Mouse (Mus musculus): ENCODE results near the gene Sh3gl1. TPM values are rescaled to one million over a fixed set of nuclear protein-coding genes. Genes with fewer than 3 reads are reported as not detected.

Gene Sh3gl1
- total RNA-seq, 2 experiments from 2014 or later = 13.6 to 35.7 TPM

DNA sequence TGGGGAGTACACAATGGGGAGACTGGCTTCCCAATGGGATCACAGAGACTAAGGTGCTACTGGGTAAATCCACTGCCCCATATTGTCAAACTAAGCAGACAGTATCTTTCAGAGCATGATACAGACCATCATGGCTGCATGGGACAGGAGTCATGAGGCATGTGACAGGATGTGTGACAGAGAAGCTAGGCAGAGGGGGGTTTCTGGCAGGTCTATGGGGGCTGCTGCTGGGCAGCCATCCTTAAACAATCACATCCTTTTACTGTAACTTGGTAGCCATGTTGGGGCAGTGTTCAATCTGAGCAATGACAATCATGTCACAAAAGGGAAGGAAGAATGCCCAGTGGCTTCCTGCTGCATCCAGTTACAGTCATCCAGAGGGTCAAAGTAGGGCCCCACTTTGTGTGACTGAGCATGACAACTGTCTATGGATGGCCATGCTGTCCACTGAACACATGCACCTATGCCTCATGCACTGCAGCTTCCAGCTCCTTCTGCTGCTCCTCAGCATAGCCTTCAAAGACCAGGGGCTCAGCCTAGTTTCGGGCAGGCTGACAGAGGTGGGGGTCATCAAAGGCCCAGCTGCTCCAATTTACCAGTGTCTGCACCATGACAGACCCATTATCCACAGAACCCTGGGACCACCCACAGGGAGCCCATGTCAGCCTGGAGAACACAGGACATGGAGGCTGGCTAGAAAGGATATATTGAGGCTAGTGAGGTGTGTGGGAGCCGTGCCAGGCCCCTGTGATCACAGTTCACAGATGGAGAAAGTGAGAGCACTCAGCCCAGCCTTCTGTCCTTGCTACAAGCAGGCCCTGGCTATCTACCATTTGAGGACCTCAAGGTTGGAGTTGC, 14.1 kb downstream of the Sh3gl1 start:
- no peak for ATAC-seq (replicated peaks; ENCODE audit: low FRiP score, low TSS enrichment, poor library complexity, severe bottlenecking)

DNA sequence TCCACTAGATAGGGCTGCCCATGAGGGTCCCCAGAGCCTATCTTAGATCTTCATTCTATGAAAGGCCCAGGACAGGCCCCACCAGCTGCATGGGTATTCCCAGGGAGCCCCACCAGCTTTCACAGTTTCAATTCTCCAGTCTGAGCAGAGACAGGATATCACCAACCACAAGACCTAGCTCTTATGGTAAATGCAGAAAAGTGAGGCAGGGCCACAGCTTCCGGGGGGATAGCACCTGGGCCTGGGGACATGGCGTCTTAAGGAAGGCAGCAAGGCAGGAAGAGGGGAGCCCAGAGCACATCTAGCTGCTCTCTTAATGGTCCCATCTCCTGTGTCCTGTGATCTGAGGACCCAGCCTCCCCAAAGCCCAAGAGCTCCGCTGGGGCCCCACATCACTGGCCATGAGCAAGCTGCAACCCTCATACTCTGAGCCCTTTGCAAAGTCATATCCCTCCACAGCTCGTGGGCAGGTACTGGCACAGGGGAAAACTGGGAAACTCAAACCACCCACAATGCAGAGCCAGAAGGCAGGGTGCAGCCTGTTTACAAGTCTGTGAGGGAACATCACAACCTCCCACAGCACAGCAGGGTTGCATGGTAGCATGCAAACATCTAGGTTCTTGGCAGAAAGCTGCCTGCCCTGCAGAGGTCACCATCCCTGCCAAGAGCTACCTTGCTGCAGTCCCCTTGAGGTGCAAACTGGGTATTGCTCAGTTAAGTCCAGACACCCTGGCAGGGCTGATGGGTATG, 15.1 kb downstream of the Sh3gl1 start:
- no peak for ATAC-seq (replicated peaks; ENCODE audit: low FRiP score, low TSS enrichment, poor library complexity, severe bottlenecking)

DNA sequence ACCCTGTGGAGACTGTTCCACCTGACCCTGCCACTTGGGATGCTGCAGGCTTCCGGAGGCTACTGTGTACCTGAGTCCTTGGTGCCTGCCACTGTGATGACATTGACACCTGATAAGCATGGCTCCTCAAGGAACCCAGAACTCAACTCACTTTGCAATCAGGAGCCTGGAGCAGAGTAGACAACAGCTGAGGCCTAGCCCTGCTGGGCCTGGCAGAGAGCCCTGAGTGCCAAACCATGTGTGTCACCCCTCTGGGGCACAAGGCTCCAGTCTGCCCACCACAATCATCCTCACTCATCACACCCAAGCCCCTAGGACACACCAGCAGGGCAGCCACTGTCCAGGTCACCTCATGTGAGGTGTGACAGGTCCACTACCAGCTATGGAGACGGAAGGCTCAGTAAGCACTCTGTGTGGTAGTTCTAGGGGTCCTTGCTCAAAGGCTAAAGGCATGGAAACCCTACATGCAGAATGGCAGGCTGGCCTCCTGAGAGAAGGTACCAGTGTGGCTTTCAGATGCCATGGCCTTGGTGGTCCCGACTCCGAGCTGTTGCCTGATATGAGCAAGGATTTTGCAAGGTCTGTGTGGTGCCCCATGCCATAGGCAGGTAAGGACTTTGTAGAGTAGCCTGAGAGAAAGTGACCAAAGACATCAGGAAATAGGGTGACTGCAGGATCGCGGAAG, 15.9 kb downstream of the Sh3gl1 start:
- ATAC-seq (replicated peaks; ENCODE audit: low FRiP score, low TSS enrichment, poor library complexity, severe bottlenecking) = no peak

GRCm38 (mm10) chr17:56018347-56019131, 17.9 kb downstream of the Sh3gl1 start:
- peak; percentile 42 for ATAC-seq (replicated peaks; ENCODE audit: low FRiP score, low TSS enrichment, poor library complexity, severe bottlenecking)

- ATAC-seq (replicated peaks; ENCODE audit: low FRiP score, low TSS enrichment, poor library complexity, severe bottlenecking) = no peak
Observed at GRCm38 (mm10) chr17:56017848-56018247, 18.6 kb downstream of the Sh3gl1 start.

DNA sequence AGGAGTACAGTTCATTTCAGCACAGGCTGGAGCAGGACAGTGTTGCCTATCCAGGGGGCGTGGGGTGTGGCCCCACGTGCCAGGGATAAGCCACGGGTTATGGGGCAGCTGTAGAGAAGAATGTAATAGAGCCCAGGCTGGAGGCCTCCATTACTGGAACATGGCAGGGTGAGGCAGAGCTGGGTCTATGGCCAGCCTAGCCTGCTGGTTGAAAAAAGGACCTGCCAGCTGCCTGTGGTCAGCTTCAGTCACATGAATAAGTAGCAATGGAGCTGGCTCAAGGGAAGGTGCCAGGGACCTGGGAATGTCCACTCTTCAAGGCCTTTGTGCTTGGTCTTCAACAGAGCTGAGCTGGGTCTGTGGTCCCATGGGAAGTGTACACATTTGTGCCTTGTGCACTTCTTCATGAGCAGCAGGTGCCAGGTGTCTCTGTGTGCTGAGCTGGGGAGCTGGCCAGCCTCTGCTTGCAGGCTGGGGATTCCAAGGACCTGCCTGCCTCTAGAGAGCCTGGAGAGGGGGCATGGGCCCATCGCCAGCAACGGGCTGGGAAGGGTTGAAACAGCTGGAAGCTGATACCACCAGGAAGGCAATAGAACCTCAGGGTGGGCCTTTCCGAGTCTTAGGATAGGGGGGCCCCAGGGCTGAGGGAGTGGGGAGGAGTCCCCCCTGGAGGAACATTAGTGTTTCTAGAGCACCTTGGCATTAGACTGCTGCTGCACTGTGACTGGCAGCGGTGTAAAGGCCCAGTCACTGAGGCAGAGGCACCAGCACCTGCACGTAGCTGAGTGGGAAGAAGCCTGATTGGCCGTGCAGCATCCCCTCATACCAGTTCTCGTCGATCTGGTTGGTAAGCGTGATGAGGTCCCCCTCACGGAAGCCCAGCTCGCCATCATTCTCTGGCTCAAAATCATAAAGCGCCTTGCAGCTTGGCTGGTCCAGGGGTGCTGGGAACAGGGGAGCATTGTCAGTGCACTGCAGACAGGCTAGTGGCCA, 19.3 kb downstream of the Sh3gl1 start:
- ATAC-seq (replicated peaks; ENCODE audit: low FRiP score, low TSS enrichment, poor library complexity, severe bottlenecking) = no peak

DNA sequence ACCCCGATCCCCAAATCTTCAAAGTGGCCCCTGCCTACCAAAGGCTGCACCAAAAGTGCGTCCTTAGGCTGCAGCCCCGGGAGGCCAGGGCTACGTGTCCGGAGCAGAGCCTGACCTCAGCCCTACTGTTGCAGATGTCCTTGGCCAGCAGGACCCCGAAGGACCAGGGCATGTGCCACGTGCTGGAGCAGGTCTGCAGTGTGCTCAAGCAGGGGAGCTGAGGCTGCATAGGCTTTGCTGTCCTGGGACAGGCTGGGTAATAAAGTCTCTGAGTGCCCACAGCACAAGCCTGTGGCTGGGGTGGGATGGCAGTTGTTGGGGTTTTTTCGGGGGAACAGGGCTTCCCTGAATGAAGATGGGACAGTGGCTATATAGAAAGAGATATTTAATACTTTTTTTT, 20.1 kb downstream of the Sh3gl1 start:
- no peak for ATAC-seq (replicated peaks; ENCODE audit: low FRiP score, low TSS enrichment, poor library complexity, severe bottlenecking)

DNA sequence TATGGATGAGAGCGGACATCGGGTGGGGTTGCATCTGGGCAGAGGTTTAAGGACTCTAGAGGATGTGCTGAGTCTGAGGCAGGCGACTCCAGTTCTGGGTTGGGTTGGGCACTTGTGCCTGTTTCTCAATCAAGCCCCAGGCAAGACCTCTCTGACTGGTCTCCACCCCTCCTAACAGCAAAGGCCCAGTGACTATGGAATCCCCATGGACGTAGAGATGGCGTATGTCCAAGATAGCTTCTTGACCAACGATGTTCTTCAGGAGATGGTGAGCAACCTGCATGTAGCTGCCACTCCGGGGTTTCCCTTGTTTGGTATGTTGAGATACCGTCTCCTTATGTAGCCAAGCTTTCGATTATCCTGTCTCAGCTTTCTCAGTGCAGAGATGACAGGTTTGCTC, 21.1 kb downstream of the Sh3gl1 start:
- no peak for ATAC-seq (replicated peaks; ENCODE audit: low FRiP score, low TSS enrichment, poor library complexity, severe bottlenecking)

GRCm38 (mm10) chr17:56011441-56011840, 25.0 kb downstream of the Sh3gl1 start:
- ATAC-seq (replicated peaks; ENCODE audit: low FRiP score, low TSS enrichment, poor library complexity, severe bottlenecking) = no peak

DNA sequence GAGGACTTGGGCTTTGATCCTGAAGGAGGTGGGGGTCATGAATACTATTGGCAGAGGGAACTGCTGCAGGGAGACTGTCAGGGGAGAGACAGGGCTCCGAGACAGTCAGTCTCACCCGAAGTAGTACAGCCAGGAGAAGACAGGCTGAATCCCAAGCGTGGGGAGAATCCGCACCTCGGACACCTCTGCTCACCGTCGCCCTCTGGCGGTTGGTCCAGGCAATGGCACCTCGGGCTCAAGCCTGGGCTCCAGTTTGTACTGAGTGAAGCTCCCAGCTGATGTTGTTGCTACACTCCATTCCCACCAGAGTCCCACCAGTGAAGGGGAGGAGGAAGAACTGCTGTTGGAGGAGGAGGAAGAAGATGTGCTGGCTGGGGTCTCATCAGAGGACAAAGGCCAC, 25.8 kb downstream of the Sh3gl1 start:
- peak; percentile 8; the same call in 1 of the 2 replicates for ATAC-seq (replicated peaks; ENCODE audit: low FRiP score, low TSS enrichment, poor library complexity, severe bottlenecking)

DNA sequence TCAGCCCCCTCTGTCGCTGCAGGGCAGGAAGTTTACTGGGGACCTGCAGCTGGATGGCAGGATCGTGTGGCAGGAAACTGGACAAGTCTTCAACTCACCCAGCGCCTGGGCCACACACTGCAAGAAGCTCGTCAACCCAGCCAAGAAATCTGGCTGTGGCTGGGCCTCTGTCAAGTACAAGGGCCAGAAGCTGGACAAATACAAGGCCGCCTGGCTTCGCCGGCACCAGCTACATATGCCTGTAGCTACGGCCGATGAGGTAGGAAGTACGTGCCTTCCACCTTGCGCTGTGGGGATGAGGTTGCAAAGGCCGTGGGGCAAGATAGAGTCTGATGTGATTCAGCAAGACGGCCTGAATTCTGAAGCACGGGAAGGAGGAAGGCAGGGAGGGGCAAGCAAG, 26.2 kb downstream of the Sh3gl1 start:
- ATAC-seq (replicated peaks; ENCODE audit: low FRiP score, low TSS enrichment, poor library complexity, severe bottlenecking) = no peak; the same call in 1 of the 2 replicates

- ATAC-seq (replicated peaks; ENCODE audit: low FRiP score, low TSS enrichment, poor library complexity, severe bottlenecking) = no peak
Observed at GRCm38 (mm10) chr17:56009962-56010240, 26.5 kb downstream of the Sh3gl1 start.

- ATAC-seq (replicated peaks; ENCODE audit: low FRiP score, low TSS enrichment, poor library complexity, severe bottlenecking) = peak; percentile 90
Observed at GRCm38 (mm10) chr17:56009088-56009961, 27.1 kb downstream of the Sh3gl1 start.

DNA sequence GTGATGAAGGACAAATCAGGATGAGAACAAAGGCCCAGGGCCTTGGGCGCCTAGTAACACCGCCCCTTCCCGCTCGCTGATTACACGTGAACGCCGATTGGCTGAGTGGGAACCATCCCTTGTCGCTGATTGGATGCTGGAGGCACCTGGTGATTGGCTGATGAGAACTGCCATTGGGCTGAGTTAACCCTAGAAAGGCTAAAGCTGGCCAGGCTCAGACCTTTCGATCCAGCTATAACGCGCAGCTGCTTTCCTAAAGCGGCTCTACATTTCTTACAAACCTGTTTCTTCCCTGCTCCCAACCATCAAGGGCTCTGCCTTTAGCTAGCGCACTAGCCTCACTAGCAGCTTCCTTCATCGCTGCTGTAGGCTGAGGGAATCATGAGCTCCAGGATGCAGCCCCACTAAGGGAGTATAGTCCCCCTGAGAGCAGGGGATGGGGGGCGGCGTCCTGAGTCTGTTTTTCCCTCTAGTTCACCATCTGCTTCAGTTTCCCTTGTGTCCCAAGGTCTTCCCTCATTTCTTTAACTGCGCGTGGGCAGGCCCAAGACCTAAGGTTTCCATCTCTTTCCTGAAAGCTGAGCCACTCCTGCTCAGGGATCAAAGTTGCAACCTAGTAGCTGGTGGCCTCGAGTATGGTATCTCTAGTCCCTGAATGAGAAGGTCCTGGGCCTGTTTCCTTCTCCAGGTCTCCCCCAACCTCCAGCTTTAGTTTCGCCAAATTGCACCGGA, 27.9 kb downstream of the Sh3gl1 start:
- peak; percentile 91 for ATAC-seq (replicated peaks; ENCODE audit: low FRiP score, low TSS enrichment, poor library complexity, severe bottlenecking)

GRCm38 (mm10) chr17:56007444-56008355, 28.7 kb downstream of the Sh3gl1 start:
- ATAC-seq (replicated peaks; ENCODE audit: low FRiP score, low TSS enrichment, poor library complexity, severe bottlenecking) = no peak

DNA sequence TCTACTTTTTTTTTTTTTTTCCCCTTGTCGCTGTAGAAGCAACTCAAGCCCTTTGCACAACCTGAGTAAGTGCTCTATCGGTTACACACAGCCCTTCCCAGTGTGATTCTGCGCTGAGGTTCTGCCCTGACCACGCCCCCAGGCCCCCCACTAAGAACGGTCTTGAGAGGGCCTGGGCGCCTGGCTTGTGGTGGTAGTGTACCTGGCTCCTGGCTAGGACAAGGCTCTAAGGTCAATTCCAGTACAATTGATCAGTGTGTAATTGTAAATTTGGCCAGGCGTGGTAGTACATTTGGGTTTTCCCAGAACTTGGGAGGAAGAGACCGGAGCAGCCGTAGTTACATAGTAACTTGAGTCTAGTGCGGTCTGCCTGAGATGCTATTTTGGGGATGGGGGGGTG, 29.5 kb downstream of the Sh3gl1 start:
- ATAC-seq (replicated peaks; ENCODE audit: low FRiP score, low TSS enrichment, poor library complexity, severe bottlenecking) = no peak
